Mouse (Mus musculus) limb, embryonic 15.5 days (tissue): ENCODE measurements at regions not wholly inside any gene's neighbourhood (a gene's known extent, or its start where the extent isn't known, plus 50 kb on each side); places are given as distances from the start of the nearest gene placed in this dataset.
A peak's percentile ranks its signal among the peaks of the same experiment; 100 is the strongest.

Experiments
- ATAC-seq: fragments of 200-750 bp; cut with Nextera tagmentation; 2 replicates; pipeline ENCODE4 v1.8.0; 2017; ENCODE audit warnings: low read depth, moderate TSS enrichment; ENCODE audit not compliant: insufficient number of reproducible peaks, low FRiP score, low TSS enrichment
- H3K27ac ChIP-seq: fragments of 300-500 bp; sonication (generic); 2 replicates; pipeline ENCODE4 v1.5.1; 2015; ENCODE audit warnings: moderate library complexity, mild to moderate bottlenecking, inconsistent platforms
- H3K27me3 ChIP-seq: fragments of 300-500 bp; sonication (generic); 2 replicates; pipeline ENCODE4 v1.6.1; 2015; ENCODE audit warnings: inconsistent platforms
- H3K36me3 ChIP-seq: fragments of 300-500 bp; sonication (generic); 2 replicates; pipeline ENCODE4 v1.6.1; 2015; ENCODE audit warnings: inconsistent platforms
- H3K4me1 ChIP-seq: fragments of 300-500 bp; sonication (generic); 2 replicates; pipeline ENCODE4 v1.6.1; 2015; ENCODE audit warnings: inconsistent platforms
- H3K4me2 ChIP-seq: fragments of 300-500 bp; sonication (generic); 2 replicates; pipeline ENCODE4 v1.6.1; 2015; ENCODE audit warnings: mild to moderate bottlenecking, inconsistent platforms
- H3K4me3 ChIP-seq: fragments of 300-500 bp; sonication (generic); 2 replicates; pipeline ENCODE4 v1.5.1; 2015; ENCODE audit warnings: mild to moderate bottlenecking, inconsistent platforms
- H3K9ac ChIP-seq: fragments of 300-500 bp; sonication (generic); 2 replicates; pipeline ENCODE4 v1.6.1; 2015; ENCODE audit warnings: inconsistent platforms
- H3K9me3 ChIP-seq: fragments of 300-500 bp; sonication (generic); 2 replicates; pipeline ENCODE4 v1.6.1; 2016; ENCODE audit warnings: inconsistent platforms
- WGBS: fragments of 180-500 bp; shearing (Covaris S2); methylation state at CpG from one replicate; pipeline ENCODE4 v1.1.7; 2015; 5-methylcytosine and 5-hydroxymethylcytosine counted together

- Histone ChIP-seq H3K4me3 (no peak overlapping the region), H3K4me2 (no peak overlapping the region), H3K9me3 (no peaks in the 10 kb centered on the region), H3K27ac (no peak overlapping the region), H3K9ac (no peak overlapping the region), H3K4me1 (no peaks in the 10 kb centered on the region), H3K36me3 (no peaks in the 10 kb centered on the region), H3K27me3 (no peaks in the 10 kb centered on the region)
- 65% methylated on average over 1 of the region's 1 CpGs for WGBS
- no peak for ATAC-seq
Observed at GRCm38 (mm10) chr15:11552110-11552509, 152.6 kb upstream of the Tars start.

- H3K9ac ChIP-seq, result no peak overlapping the region
- H3K4me1 ChIP-seq, result peaks cover 4% of the 10 kb centered on the region
- H3K27me3 ChIP-seq, result peaks cover 7% of the 10 kb centered on the region; the same call in 1 of the 2 replicates
- H3K27ac ChIP-seq, result no peak overlapping the region
- no peaks in the 10 kb centered on the region for H3K36me3 ChIP-seq
- no peak for ATAC-seq
- H3K9me3 ChIP-seq, result no peaks in the 10 kb centered on the region
- no peak overlapping the region for H3K4me3 ChIP-seq
- WGBS, result 55% methylated on average over 3 of the region's 3 CpGs
- no peak overlapping the region for H3K4me2 ChIP-seq
Observed at GRCm38 (mm10) chr15:11539485-11539884, 140.0 kb upstream of the Tars start.

DNA sequence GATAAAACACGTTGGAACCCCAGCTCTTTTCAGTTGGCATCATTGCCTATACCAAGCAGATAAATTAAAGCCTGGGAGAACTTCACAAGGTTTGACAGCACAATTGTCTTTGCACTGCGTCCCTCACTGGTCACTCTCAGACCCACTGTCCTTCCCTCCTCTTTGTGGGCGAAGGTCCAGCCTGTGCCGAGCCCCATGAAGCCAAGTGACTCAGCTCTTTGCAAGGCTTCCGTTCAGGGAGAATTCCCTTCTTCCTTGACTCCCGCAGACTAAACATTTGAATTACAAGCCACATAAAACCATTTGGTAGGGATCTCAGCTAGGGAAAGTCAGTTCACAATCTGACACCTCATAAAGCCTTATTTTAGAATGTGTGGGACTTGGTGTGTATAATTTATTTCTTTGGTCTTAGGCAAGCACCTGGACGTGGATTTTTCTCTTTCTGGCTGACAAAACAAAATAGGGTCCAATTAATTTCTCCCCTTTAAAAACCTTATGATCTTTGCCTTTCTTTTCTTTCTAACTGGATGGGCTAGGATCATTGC lies 136.7 kb upstream of the Tars start:
- H3K4me1 ChIP-seq, result peaks cover 15% of the 10 kb centered on the region
- no peaks in the 10 kb centered on the region for H3K36me3 ChIP-seq
- ATAC-seq, result no peak
- H3K27ac ChIP-seq, result no peak overlapping the region
- no peak overlapping the region for H3K4me3 ChIP-seq
- no peak overlapping the region for H3K4me2 ChIP-seq
- H3K27me3 ChIP-seq, result peaks cover 7% of the 10 kb centered on the region; the same call in 1 of the 2 replicates
- 38% methylated on average over 7 of the region's 7 CpGs for WGBS
- H3K9ac ChIP-seq, result no peak overlapping the region
- no peaks in the 10 kb centered on the region for H3K9me3 ChIP-seq

- Histone ChIP-seq H3K36me3 (no peaks in the 10 kb centered on the region), H3K4me1 (peaks cover 15% of the 10 kb centered on the region), H3K9ac (no peak overlapping the region), H3K27ac (no peak overlapping the region), H3K4me2 (no peak overlapping the region), H3K4me3 (no peak overlapping the region), H3K27me3 (peaks cover 7% of the 10 kb centered on the region; the same call in 1 of the 2 replicates), H3K9me3 (no peaks in the 10 kb centered on the region)
- WGBS, result 63% methylated on average over 12 of the region's 12 CpGs
- no peak for ATAC-seq
Observed at GRCm38 (mm10) chr15:11534404-11535251, 135.2 kb upstream of the Tars start.

DNA sequence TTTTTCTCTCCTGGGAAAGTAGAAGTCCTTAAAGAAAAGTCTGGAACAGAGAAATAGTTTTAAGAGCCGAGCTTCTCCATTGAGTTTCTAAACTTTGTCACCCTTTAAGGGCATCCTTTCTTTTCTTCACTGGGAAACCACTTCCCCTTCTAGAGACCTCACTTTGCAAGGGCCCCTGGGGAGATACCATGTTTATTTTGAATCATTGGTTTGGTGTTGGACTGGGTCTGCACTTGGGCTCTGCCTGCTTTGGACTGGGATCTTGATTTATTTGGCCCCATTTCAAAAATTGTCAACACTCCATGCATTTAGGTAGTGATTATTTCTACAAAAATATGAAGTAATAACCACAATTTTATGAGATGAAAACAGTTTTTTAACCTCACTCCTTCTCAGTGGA lies 134.2 kb upstream of the Tars start:
- Histone ChIP-seq H3K36me3 (no peaks in the 10 kb centered on the region), H3K4me3 (no peak overlapping the region), H3K9ac (no peak overlapping the region), H3K27me3 (peaks cover 7% of the 10 kb centered on the region; the same call in 1 of the 2 replicates), H3K4me1 (peaks cover 15% of the 10 kb centered on the region), H3K27ac (no peak overlapping the region), H3K9me3 (no peaks in the 10 kb centered on the region), H3K4me2 (no peak overlapping the region)
- no peak for ATAC-seq
- 49% methylated on average over 1 of the region's 1 CpGs for WGBS

GRCm38 (mm10) chr15:11533002-11533610 lies 133.6 kb upstream of the Tars start:
- peaks cover 8% of the 10 kb centered on the region; the same call in 1 of the 2 replicates for H3K27me3 ChIP-seq
- 0 out of 2 replicates have a peak overlapping the region, but pooled peaks have one; percentile 0 for H3K4me2 ChIP-seq
- 0 out of 2 replicates have a peak, but pooled peaks have one; percentile 30 for ATAC-seq
- no peaks in the 10 kb centered on the region for H3K36me3 ChIP-seq
- peaks cover 15% of the 10 kb centered on the region for H3K4me1 ChIP-seq
- 37% methylated on average over 10 of the region's 10 CpGs for WGBS
- H3K9ac ChIP-seq, result no peak overlapping the region
- no peaks in the 10 kb centered on the region for H3K9me3 ChIP-seq
- H3K27ac ChIP-seq, result no peak overlapping the region
- no peak overlapping the region for H3K4me3 ChIP-seq

DNA sequence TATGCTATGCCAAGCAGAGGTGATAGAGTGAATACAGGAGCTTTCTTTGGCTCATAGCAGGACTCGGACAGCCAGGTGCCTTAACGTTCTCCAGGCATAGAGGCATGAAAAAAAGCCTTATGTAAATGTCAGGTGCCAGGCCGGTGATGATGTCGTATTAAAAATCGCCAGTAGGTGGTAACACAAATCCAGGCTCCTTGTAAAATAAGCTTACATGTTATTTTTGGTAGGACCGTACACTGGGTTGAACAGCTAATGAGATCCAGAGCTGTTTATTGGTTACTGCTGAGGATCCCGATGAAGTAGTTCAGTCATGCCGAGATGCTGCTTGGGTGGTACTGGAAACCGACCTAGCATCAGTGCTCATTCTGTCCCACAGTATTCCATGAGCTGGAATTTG lies 133.1 kb upstream of the Tars start:
- 32% methylated on average over 9 of the region's 9 CpGs for WGBS
- Histone ChIP-seq H3K4me3 (no peak overlapping the region), H3K9me3 (no peaks in the 10 kb centered on the region), H3K27ac (no peak overlapping the region), H3K4me2 (0 out of 2 replicates have a peak overlapping the region, but pooled peaks have one; percentile 0), H3K9ac (no peak overlapping the region), H3K27me3 (0 out of 2 replicates have a peak, but pooled peaks cover 3% of the 10 kb centered on the region), H3K4me1 (peaks cover 15% of the 10 kb centered on the region), H3K36me3 (no peaks in the 10 kb centered on the region)
- ATAC-seq, result 0 out of 2 replicates have a peak, but pooled peaks have one; percentile 48

DNA sequence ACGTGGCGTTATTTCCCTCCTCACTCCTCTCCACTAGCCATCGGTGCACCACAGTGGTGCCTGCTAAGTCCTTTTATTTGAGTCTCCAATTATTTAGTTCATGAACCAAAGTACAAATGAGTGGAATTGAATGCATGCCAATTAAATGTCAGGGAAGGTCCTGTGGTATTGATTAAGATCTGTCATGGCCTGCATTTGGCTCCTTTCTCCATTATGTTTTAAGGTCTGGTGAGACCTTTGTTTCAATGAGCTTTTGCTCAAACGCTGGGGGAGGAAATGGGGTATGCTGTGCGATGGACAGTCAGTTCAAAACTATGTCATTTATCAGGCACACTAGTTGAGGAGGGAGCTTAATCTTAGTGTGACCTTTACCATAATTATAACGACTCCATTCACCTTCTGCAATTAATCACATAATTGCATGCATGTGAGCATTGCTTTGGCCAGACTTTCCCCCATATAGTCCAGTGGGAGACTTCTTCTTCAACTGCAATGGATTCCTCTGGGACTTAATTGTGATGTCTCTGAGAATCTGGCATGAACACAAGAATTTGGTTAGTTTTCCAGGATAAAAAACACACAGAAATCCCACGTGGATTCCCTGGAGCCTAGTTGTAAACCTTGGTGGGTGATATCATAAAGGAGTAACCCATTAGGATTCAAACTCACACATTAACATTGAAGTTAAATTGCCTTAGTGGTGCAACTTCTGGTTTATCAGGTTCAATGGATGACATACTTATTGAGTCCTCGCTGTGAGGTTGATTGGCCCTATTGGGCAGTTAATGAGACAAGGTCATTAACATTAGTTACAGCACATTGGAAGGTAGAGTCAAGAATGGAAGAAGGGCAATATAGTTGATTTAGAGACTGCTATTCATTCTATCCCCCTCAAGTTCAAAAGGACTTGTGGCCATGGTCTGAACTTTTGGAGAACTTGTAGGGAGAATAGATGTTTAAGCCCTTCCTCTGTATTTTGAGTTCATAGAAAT lies 130.7 kb upstream of the Tars start:
- Histone ChIP-seq H3K9ac (no peak overlapping the region), H3K27me3 (0 out of 2 replicates have a peak, but pooled peaks cover 3% of the 10 kb centered on the region), H3K36me3 (no peaks in the 10 kb centered on the region), H3K27ac (no peak overlapping the region), H3K4me3 (no peak overlapping the region), H3K4me1 (peaks cover 11% of the 10 kb centered on the region), H3K4me2 (no peak overlapping the region), H3K9me3 (no peaks in the 10 kb centered on the region)
- WGBS, result 28% methylated on average over 8 of the region's 8 CpGs
- no peak for ATAC-seq

- H3K4me1 ChIP-seq, result no peaks in the 10 kb centered on the region
- H3K27me3 ChIP-seq, result peaks cover 3% of the 10 kb centered on the region; the same call in 1 of the 2 replicates
- no peaks in the 10 kb centered on the region for H3K36me3 ChIP-seq
- ATAC-seq, result no peak
- H3K4me2 ChIP-seq, result no peak overlapping the region
- WGBS, result 80% methylated on average over 5 of the region's 5 CpGs
- H3K4me3 ChIP-seq, result no peak overlapping the region
- H3K9ac ChIP-seq, result no peak overlapping the region
- H3K27ac ChIP-seq, result no peak overlapping the region
- H3K9me3 ChIP-seq, result no peaks in the 10 kb centered on the region
Observed at GRCm38 (mm10) chr15:11524337-11525106, 125.1 kb upstream of the Tars start.

GRCm38 (mm10) chr15:11518565-11518964 lies 119.1 kb upstream of the Tars start:
- Histone ChIP-seq H3K9ac (no peak overlapping the region), H3K4me2 (no peak overlapping the region), H3K27me3 (no peaks in the 10 kb centered on the region; the same call in 1 of the 2 replicates), H3K4me1 (no peaks in the 10 kb centered on the region), H3K27ac (no peak overlapping the region), H3K36me3 (no peaks in the 10 kb centered on the region), H3K4me3 (no peak overlapping the region), H3K9me3 (no peaks in the 10 kb centered on the region)
- no peak for ATAC-seq
